Mouse (Mus musculus) stomach, embryonic 15.5 days (tissue): ENCODE measurements around the gene Mael. TPM values are rescaled to one million over a fixed set of nuclear protein-coding genes. Genes with fewer than 3 reads are reported as not detected.

ENCODE experiments used
- ATAC-seq: fragments of 200-750 bp; cut with Nextera tagmentation; 2 replicates; pipeline ENCODE4 v1.8.0; 2017; ENCODE audit warnings: low read depth, moderate number of reproducible peaks, moderate TSS enrichment; ENCODE audit not compliant: insufficient read depth, low FRiP score
- H3K27ac ChIP-seq: fragments of 300-500 bp; sonication (generic); 2 replicates; pipeline ENCODE4 v1.5.1; 2015; ENCODE audit warnings: mild to moderate bottlenecking, inconsistent platforms
- H3K27me3 ChIP-seq: fragments of 300-500 bp; sonication (generic); replicated peaks from 2 replicates; pipeline ENCODE4 v1.6.1; 2015; ENCODE audit warnings: inconsistent platforms
- H3K36me3 ChIP-seq: fragments of 300-500 bp; sonication (generic); 2 replicates; pipeline ENCODE4 v1.6.1; 2015; ENCODE audit warnings: inconsistent platforms
- H3K4me1 ChIP-seq: fragments of 300-500 bp; sonication (generic); 2 replicates; pipeline ENCODE4 v1.6.1; 2015; ENCODE audit warnings: inconsistent platforms
- H3K4me2 ChIP-seq: fragments of 300-500 bp; sonication (generic); 2 replicates; pipeline ENCODE4 v1.6.1; 2015; ENCODE audit warnings: mild to moderate bottlenecking, inconsistent platforms
- H3K4me3 ChIP-seq: fragments of 300-500 bp; sonication (generic); replicated peaks from 2 replicates; pipeline ENCODE4 v1.5.1; 2015; ENCODE audit warnings: inconsistent platforms
- H3K9ac ChIP-seq: fragments of 300-500 bp; sonication (generic); 2 replicates; pipeline ENCODE4 v1.6.1; 2015; ENCODE audit warnings: inconsistent platforms
- H3K9me3 ChIP-seq: fragments of 300-500 bp; sonication (generic); 2 replicates; pipeline ENCODE4 v1.6.1; 2016; ENCODE audit warnings: inconsistent platforms
- WGBS: fragments of 180-500 bp; shearing (Covaris S2); methylation state at CpG from one replicate; pipeline ENCODE4 v1.1.7; 2015; 5-methylcytosine and 5-hydroxymethylcytosine counted together
- polyA plus RNA-seq: library from polyadenylated mRNA; unstranded; fragments of >200 nt; fragmentation: Nextera tagmentation; extraction: Ambion mirVana; gene quantifications from 2 replicates; pipeline ENCODE4 v1.2.1, GENCODE M21; 2015

Mael gene
- not detected in 2 replicates for polyA plus RNA-seq

GRCm38 (mm10) chr1:166238315-166238969 lies at the start of gene Mael:
TSS of gene Mael (minus strand) at chr1:166238747.
- WGBS = 82% methylated on average over 53 of the region's 53 CpGs
- no peak within 1 kb of the TSS for H3K4me2 ChIP-seq

GRCm38 (mm10) chr1:166286231-166286630 lies 47.7 kb upstream of the Mael start:
- Histone ChIP-seq H3K27ac (no peak overlapping the region), H3K9me3 (no peaks in the 10 kb centered on the region), H3K4me3 (no peak overlapping the region), H3K4me2 (no peak overlapping the region), H3K27me3 (no peaks in the 10 kb centered on the region), H3K36me3 (no peaks in the 10 kb centered on the region), H3K9ac (no peak overlapping the region), H3K4me1 (peaks cover 5% of the 10 kb centered on the region)
- 79% methylated on average over 9 of the region's 9 CpGs for WGBS
- no peak for ATAC-seq

More at GRCm38 (mm10) chr1:166238315-166238969, at the start of gene Mael:
- H3K27ac ChIP-seq = no peak within 1 kb of the TSS
- no peaks in the 10 kb centered on the region for H3K36me3 ChIP-seq
- no peak within 1 kb of the TSS for H3K9ac ChIP-seq
- no peak for ATAC-seq
- H3K4me1 ChIP-seq = no peaks in the 10 kb centered on the region
- H3K27me3 ChIP-seq = no peaks in the 10 kb centered on the region
- H3K9me3 ChIP-seq = no peaks in the 10 kb centered on the region
- no peak within 1 kb of the TSS for H3K4me3 ChIP-seq

GRCm38 (mm10) chr1:166284390-166284789 lies 45.8 kb upstream of the Mael start:
- Histone ChIP-seq H3K9me3 (no peaks in the 10 kb centered on the region), H3K9ac (no peak overlapping the region), H3K27me3 (no peaks in the 10 kb centered on the region), H3K4me1 (peaks cover 9% of the 10 kb centered on the region), H3K27ac (no peak overlapping the region), H3K4me2 (no peak overlapping the region), H3K36me3 (no peaks in the 10 kb centered on the region), H3K4me3 (no peak overlapping the region)
- 77% methylated on average over 8 of the region's 8 CpGs for WGBS
- no peak for ATAC-seq

- Histone ChIP-seq H3K9me3 (no peaks in the 10 kb centered on the region), H3K27me3 (no peaks in the 10 kb centered on the region), H3K9ac (no peak overlapping the region), H3K4me2 (no peak overlapping the region), H3K36me3 (no peaks in the 10 kb centered on the region), H3K4me1 (peaks cover 9% of the 10 kb centered on the region), H3K4me3 (no peak overlapping the region), H3K27ac (no peak overlapping the region)
- 88% methylated on average over 6 of the region's 6 CpGs for WGBS
- no peak for ATAC-seq
These were observed 44.9 kb upstream of the Mael start for GRCm38 (mm10) chr1:166283451-166283850.

GRCm38 (mm10) chr1:166282597-166283210 lies 44.2 kb upstream of the Mael start:
- no peaks in the 10 kb centered on the region for H3K36me3 ChIP-seq
- no peak overlapping the region for H3K27ac ChIP-seq
- H3K4me1 ChIP-seq = peaks cover 9% of the 10 kb centered on the region
- H3K27me3 ChIP-seq = no peaks in the 10 kb centered on the region
- H3K9me3 ChIP-seq = no peaks in the 10 kb centered on the region
- ATAC-seq = peak; percentile 80
- H3K4me2 ChIP-seq = peak overlapping the region; percentile 50
- no peak overlapping the region for H3K9ac ChIP-seq
- peak overlapping the region; percentile 6; the same call in 1 of the 2 replicates for H3K4me3 ChIP-seq
- 10% methylated on average over 22 of the region's 22 CpGs for WGBS

GRCm38 (mm10) chr1:166281836-166282235 lies 43.3 kb upstream of the Mael start:
- Histone ChIP-seq H3K27ac (no peak overlapping the region), H3K9ac (no peak overlapping the region), H3K4me2 (no peak overlapping the region), H3K27me3 (no peaks in the 10 kb centered on the region), H3K36me3 (no peaks in the 10 kb centered on the region), H3K9me3 (no peaks in the 10 kb centered on the region), H3K4me3 (no peak overlapping the region), H3K4me1 (peaks cover 9% of the 10 kb centered on the region)
- WGBS = 69% methylated on average over 3 of the region's 3 CpGs
- no peak for ATAC-seq

- ATAC-seq = no peak
- no peak overlapping the region for H3K4me2 ChIP-seq
- no peaks in the 10 kb centered on the region for H3K9me3 ChIP-seq
- H3K4me1 ChIP-seq = peaks cover 9% of the 10 kb centered on the region
- no peaks in the 10 kb centered on the region for H3K36me3 ChIP-seq
- H3K4me3 ChIP-seq = no peak overlapping the region
- H3K27me3 ChIP-seq = no peaks in the 10 kb centered on the region
- 68% methylated on average over 1 of the region's 1 CpGs for WGBS
- H3K9ac ChIP-seq = no peak overlapping the region
- H3K27ac ChIP-seq = no peak overlapping the region
These were observed 42.7 kb upstream of the Mael start for GRCm38 (mm10) chr1:166281287-166281686.

GRCm38 (mm10) chr1:166280566-166280965 lies 42.0 kb upstream of the Mael start:
- Histone ChIP-seq H3K4me3 (no peak overlapping the region), H3K27me3 (no peaks in the 10 kb centered on the region), H3K4me1 (peaks cover 9% of the 10 kb centered on the region), H3K9ac (no peak overlapping the region), H3K27ac (no peak overlapping the region), H3K36me3 (no peaks in the 10 kb centered on the region), H3K4me2 (no peak overlapping the region), H3K9me3 (no peaks in the 10 kb centered on the region)
- ATAC-seq = no peak
- 8% methylated on average over 1 of the region's 1 CpGs for WGBS

GRCm38 (mm10) chr1:166279580-166280206 lies 41.1 kb upstream of the Mael start:
- H3K27me3 ChIP-seq = no peaks in the 10 kb centered on the region
- no peak for ATAC-seq
- peaks cover 9% of the 10 kb centered on the region for H3K4me1 ChIP-seq
- no peak overlapping the region for H3K4me3 ChIP-seq
- WGBS = 39% methylated on average over 9 of the region's 9 CpGs
- H3K27ac ChIP-seq = no peak overlapping the region
- no peak overlapping the region for H3K9ac ChIP-seq
- H3K4me2 ChIP-seq = no peak overlapping the region
- H3K36me3 ChIP-seq = no peaks in the 10 kb centered on the region
- H3K9me3 ChIP-seq = no peaks in the 10 kb centered on the region

- ATAC-seq = no peak
- WGBS = 42% methylated on average over 2 of the region's 2 CpGs
These were observed 40.2 kb upstream of the Mael start for GRCm38 (mm10) chr1:166278786-166279185.

GRCm38 (mm10) chr1:166268218-166268617 lies 29.7 kb upstream of the Mael start:
- Histone ChIP-seq H3K27me3 (no peaks in the 10 kb centered on the region), H3K9ac (no peak overlapping the region), H3K4me1 (no peaks in the 10 kb centered on the region), H3K4me3 (no peak overlapping the region), H3K9me3 (no peaks in the 10 kb centered on the region), H3K27ac (no peak overlapping the region), H3K36me3 (no peaks in the 10 kb centered on the region), H3K4me2 (no peak overlapping the region)
- 84% methylated on average over 5 of the region's 5 CpGs for WGBS
- no peak for ATAC-seq

More at GRCm38 (mm10) chr1:166278786-166279185, 40.2 kb upstream of the Mael start:
- no peak overlapping the region for H3K4me3 ChIP-seq
- peaks cover 9% of the 10 kb centered on the region for H3K4me1 ChIP-seq
- no peaks in the 10 kb centered on the region for H3K9me3 ChIP-seq
- no peak overlapping the region for H3K4me2 ChIP-seq
- no peak overlapping the region for H3K27ac ChIP-seq
- H3K9ac ChIP-seq = no peak overlapping the region
- H3K27me3 ChIP-seq = no peaks in the 10 kb centered on the region
- no peaks in the 10 kb centered on the region for H3K36me3 ChIP-seq

GRCm38 (mm10) chr1:166266918-166267317 lies 28.4 kb upstream of the Mael start:
- WGBS = 92% methylated on average over 9 of the region's 9 CpGs
- H3K9ac ChIP-seq = no peak overlapping the region
- no peak overlapping the region for H3K4me3 ChIP-seq
- ATAC-seq = no peak
- H3K9me3 ChIP-seq = no peaks in the 10 kb centered on the region
- H3K36me3 ChIP-seq = no peaks in the 10 kb centered on the region
- no peak overlapping the region for H3K27ac ChIP-seq
- no peaks in the 10 kb centered on the region for H3K4me1 ChIP-seq
- no peak overlapping the region for H3K4me2 ChIP-seq
- H3K27me3 ChIP-seq = no peaks in the 10 kb centered on the region
